Mouse (Mus musculus) yolk sac, embryonic 10.5 days (tissue): Measurements from ENCODE around the gene Epc2.
A peak's percentile ranks its signal among the peaks of the same experiment; 100 is the strongest.
"Not testable (repeated sequence)": the region's sequence is repeated elsewhere in the genome, so short reads cannot be mapped to it uniquely, and the experiment has no call there.

ENCODE experiments used
- DNase-seq: peaks from one replicate; pipeline ENCODE4 v3.0.0-alpha.2; 2017; ENCODE audit warnings: low spot score

The Epc2 gene

DNA sequence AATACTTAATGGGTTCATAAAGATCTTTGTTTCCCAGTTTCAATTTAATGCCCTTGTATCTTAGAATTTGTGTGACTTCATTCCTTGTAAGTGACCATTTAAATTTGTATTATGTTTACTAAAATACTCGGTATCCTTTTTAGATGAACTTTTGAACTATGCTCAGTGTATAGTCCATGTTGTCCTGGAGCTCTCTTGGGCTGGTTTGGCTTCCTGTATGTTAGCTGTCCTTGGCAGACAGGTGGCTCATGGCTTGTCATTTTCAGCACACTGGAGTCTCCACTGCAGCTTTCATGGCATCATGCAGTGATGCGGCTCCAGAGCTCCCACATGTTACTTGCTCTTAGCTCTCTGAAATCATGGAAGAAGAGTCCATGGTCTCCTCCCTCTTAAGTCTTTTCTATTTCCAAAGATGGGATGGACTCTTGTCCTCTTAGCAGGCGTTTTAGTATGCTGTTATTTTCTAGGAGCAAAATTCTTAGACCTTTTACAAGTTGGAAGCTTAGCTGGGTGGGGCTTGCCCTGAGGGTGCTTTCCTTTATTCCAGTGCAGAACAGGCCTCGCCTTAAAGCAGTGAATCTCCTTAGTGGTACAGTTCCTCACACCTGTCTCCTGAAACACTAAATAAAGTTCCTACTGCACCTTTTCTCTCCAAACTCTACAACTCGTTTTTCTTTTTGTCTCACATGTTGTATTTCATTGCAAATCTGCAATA is 20.5 kb downstream of the Epc2 start:
- DNase-seq: no peak

DNA sequence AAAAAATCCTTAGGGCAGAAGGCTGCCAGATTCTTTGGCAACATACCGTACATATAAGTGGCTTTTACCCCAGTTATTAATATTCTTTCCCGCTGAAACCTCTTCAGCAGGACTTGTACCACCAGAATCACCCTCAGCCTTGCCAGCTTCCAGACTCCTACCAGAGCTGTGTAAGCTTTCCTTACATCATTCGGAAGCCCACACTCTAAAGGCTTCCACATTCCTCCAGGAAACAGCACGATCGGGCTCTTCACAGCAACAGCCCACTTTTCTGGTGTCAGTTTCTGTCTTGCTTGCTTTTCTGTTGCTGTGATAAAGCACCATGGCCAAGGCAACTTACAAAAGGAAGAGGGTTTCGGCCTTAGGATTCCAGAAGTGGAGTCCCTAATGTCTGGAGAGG is 21.2 kb downstream of the Epc2 start:
- no peak for DNase-seq

DNA sequence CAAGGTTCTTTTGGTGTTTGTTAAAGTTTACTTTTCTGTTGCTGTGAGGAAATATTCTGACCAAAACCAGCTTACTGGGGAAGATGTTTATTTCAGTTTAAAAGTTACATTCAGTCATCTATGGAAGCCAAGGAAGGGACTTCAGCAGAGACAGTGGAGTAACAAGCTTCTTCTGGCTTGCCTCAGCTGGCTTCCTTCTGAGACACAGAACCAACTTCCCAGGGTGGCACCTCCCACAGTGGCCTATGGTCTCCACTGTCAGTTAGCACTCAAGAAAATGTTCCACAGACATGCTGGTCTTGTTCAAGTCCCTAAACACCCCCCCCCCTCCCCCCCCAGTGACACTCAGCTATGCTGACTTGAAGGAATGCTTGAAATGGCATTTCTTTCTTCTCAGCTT is 30.9 kb downstream of the Epc2 start:
- no peak for DNase-seq

DNA sequence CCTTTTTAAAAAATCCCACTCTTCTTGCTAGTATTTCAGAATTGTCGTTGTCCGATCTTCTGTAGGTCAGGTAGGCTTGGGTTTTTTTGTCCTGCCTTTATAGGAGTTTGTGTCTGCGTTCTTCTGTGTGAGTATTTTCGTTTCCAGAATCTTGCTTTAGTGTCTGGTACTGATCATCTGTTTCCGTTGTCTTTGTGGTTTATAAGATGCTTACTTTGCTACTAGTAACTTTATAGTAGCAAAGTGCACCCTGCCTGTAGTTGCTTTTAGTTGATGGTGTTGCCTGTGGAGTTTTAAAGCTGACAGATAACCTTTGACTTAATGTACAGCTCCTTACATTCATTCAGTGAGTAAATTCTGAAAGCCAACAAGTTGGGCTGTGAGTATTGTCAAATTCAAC is 32.1 kb downstream of the Epc2 start:
- no peak for DNase-seq

DNA sequence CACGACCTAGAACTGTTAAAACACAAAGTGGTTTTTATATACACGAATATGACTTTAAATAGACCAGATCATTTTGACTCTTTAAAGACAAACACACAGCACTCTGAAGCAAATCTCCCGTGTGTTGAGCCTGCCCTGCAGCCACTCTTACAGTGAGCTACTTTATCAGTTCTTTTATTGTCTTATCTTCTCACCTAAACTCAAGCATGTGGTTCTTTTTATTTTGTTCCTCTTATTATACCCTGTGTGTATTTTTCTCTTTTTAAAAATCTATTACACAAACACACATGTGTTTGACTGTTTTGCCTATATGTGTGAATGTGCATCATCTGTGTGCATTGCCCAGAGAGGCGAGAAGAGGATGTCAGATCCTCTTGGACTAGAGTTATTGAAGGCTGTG is 50.1 kb downstream of the Epc2 start:
- DNase-seq: no peak

DNA sequence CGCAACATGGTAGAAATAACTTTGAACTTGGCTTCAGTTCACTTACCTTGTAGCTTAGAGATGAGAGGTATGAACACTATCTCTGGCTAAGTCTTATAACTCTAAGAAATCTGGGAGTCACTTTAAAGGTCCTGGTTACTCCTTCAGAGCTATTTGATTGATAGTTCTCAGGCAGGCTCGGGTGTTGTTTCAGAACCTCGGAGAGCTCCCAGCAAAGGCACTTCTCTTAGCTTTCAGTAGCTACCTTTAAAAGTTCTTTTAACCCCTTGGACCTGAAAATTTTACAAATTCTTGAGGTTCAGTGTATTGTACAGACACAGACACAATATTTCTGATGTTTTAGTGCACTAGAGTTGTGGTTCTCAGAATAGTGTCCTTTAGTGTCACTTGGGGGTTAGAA is 52.3 kb downstream of the Epc2 start:
- DNase-seq: peak; percentile 49

DNA sequence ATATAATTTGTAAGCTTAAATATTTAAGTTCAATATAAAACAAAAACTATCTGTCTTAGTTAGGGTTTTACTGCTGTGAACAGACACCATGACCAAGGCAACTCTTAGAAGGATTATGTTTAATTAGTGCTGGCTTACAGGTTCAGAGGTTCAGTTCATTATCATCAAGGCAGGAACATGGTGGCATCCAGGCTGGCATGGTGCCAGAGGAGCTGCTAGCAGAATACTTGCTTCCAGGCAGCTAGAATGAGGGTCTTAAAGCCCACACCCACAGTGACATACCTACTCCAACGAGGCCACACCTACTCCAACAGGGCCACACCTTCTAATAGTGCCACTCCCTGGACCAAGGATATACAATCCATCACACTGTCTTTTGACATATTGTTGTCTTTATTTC is 53.9 kb downstream of the Epc2 start:
- DNase-seq: not testable (repeated sequence)

DNA sequence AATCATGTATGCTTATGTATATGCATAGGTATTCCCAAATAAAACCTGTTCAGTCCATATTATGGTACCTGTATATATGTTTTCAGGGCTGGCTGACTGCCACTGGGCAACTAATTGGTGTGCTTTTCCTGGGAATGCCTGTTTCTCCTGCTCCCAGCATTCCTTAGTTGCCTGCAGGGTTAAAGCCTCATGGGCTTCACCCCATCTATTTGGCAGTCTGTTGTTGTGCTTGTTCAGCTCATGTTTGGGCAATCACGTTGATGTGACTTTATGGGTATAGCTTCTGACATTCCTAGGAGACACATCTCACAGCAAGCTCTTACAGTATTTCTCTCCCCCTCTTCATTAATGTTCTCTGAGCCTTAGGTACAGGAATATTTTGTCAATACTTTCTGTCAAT is 59.5 kb downstream of the Epc2 start:
- DNase-seq: no peak

DNA sequence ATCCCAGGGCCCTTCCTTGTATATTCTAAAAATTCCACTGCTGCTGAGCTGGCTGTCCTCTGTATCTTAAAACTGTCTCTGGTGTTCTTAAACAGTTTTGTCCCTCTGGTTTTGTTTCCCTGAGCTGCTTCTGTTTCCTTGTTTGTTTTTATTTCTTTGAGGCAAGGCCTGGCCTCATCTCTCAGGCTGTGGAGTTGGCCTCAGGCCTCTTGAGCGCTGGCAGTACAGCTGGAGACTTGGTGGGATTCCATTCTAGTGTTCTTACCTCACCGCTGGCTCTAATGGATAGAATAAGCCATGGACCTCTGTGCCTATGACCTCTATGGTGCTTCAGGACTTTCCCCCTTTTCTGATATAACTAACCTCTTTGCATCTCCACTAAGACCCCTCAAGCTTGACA is 64.7 kb downstream of the Epc2 start:
- DNase-seq: no peak

DNA sequence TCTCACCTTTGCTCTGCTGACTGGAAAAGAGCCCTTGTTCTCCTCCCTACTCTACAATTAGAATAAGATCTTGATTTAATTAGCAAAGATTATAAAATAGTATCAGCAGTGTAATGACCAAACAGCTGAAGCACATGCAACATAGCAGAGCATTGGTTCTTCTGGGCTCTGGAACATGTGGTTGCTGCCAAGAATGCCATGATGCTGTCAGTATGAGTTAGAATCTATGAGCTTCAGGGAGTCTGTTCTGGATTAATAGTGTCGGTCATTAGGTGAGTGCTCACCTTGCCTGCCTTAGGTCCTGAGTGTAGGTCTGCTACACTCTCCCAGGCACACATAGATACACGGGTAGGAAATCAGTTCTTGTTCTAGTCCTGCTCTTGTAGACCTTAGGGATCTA is 69.1 kb downstream of the Epc2 start:
- DNase-seq: no peak

DNA sequence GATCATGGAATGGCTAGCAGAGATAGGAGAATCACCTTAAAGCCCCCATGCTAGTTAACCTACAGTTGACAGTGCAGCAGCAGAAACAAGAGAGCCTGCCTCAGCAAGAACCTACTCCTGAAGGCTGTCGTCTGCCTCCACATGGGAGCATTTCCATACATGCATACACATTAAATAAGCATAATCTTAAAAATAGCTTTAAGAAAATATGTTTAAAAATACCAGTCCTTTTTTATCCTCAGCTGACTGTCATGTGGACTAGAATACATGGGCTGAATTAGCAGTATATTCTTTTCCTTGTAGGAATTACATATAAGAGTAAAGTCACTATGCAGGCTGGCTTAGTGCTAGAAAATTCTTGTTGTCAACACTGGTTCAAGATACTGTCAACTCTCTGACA is 69.7 kb downstream of the Epc2 start:
- DNase-seq: no peak

DNA sequence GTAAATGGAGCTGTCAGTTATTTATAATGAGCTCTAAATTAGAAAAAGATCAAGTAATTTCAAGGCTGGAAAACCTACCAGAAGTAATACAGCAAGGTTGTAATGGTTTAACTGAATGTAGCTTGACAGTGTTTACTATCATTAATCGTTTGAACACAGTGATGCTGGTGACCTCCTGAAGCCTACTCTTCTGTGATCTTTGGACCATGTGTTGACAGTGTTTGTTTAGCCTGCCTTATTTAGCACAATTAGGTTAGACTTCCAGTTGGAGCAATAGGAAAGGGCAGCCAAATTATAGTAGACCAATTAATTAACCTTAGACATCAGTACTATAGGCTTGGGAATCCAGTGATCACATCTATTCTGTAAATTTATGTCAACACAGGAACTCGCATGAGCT is 70.3 kb downstream of the Epc2 start:
- no peak for DNase-seq

DNA sequence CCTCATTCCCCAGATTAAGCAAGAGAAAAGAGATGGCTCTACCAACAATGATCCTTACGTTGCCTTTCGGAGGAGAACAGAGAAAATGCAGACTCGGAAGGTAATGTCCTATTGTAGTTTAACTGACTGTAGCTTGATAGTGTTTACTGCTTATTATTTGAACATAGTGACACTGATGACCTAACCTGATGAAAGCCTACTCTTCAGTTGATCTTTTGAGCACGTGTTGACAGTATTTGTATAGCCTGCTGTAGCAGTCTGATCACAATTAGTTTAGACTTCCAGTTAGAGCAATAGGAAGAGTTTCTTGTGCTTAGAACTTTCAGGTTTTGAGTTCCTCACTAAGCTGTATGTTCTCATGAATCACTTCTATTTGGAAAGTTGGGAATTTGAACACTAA is 71.3 kb downstream of the Epc2 start:
- DNase-seq: no peak

DNA sequence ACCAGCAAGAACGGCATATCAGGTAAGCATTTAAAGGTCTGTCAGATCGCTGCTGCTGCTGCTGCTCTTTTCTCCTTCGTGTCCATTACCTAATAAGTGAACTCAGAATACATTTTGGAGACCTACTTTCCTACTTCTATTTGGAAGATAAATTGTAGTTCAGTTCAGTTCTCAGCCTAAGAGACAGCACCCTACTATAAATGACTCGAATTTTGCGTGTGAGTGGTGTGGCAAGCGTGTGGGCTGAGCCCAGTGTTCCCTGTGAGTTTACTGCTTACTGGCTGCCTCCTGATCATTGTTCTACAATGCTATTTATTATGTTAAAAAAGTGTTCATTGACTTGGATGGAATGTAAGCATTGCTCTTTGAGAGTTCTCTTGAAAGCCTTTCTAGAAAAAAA is 85.9 kb downstream of the Epc2 start:
- DNase-seq: no peak

DNA sequence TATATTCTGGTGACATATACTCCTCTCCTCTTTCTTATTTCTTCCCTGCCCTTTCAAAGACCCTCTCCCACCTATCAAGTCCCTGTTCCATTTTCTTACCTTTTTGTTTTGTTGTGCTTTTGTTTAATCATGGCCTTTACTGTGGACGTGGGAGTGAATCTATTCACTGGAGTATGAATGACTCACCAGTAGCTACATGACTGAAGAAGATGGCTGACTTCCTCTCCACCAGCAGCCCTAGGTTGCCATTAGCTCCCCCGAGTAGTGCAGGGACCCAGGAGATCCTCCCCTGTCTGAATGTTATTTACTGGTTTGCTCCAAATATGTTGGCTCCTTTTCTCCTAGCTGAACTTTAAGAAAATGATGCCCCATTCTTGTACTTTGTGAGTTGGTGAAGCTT is 86.8 kb downstream of the Epc2 start:
- DNase-seq: no peak

DNA sequence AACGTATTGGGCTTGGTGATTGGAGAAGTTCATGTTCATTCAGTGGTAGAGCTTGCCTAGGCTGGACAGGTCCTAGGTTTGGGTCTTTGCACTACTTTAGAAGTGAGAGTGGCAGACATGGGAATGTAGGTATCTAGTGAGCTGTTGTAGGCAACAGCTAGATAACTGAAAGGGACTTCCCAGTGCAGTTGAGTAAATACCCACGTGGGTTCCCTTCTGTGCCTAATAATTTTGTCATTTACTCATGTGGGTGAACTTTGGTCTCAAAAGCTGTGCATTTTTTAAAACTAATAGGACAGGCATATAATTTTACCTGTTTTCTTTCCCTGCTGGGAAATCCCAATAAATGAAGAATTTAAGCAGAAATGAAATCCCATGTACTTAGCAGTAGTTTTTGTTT is 88.5 kb downstream of the Epc2 start:
- no peak for DNase-seq

DNA sequence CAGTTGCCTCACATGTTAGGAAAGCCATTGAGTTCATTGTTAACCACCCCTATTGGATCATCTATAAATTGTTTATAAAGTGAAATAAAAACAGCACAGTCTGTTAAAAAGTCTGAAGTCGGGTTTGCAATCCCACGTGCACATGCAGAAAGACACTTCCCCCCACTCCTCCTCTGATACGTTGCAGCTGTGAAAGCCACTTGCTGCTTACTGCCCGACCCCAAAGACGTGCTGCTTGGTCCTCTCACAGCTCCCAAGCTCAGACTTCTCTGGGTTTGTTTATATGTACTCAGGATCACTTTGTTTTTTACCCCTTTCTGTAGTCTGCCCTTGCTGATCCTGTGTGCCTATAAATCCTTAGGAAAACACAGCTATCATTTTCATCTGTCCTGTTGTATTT is 96.5 kb downstream of the Epc2 start:
- DNase-seq: no peak

DNA sequence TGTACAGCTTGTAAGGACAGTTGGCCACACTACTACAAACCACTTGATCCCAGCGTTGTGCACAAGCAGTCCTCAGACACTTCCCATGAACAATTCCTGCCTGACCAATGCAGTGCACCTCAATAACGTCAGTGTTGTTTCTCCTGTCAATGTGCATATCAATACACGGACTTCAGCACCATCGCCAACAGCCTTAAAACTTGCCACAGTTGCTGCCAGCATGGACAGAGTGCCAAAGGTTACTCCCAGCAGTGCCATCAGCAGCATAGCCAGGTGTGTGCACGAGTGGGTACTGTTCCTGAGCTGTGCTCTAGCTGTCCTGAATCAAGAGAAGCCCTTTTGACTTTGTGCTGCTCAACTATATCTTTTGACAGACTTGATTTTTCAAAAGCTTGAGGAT is 97.2 kb downstream of the Epc2 start:
- DNase-seq: no peak

DNA sequence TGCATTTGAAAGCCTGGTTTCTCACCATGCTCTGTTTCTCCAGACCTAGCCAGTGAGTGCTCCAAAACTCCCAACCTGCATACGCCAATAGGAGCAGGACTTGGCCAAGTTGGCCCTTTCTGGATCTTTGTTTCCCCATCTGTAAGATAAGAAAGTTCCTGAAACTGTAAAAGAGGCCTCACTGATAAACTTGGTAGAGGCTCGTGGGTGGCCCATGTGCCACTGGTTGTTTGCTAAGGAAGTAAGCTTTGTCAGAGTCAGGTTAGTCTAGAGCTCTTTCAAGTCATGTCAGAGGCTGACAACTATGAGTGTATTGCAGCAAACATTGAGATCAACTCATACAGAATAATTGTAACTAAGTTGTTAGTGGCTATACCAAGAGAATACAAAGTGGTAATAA is 101.8 kb downstream of the Epc2 start:
- no peak for DNase-seq

DNA sequence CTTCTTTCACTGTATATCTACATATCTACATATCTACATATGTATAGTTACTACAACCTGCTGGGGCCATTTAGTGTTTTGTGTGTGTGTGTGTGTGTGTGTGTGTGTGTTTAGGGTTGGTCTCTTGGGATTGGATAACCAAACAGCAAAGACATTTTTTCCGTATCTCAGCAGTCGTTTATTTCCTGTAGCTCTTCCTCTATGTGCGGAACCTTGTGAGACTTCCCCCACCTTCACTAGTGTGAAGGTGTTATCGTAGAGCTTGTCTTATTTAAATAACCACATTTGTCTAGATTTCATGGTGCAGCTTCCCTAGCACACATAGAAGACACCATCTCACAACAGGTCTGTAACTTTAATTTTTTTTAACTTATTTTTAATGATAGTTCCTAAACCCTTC is 106.1 kb downstream of the Epc2 start:
- DNase-seq: no peak

DNA sequence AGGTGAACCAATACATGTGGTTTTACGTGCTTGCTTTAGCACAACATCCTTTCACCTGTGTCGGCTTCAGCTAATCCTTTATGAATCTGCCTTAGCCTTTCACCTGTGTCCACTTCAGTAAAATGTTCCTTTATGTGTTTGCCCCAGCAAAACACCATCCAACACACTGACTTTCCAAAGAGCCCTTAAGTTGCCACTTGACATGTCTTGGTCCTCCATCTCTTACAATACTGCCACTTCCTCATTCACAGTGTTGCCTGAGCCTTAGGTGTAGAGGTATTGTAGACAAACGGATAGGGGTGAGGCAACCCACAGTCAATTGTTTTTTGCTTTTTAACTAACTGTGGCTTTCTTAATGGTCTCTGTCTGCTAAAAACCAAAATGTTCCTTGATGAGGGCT is 107.1 kb downstream of the Epc2 start:
- no peak for DNase-seq

DNA sequence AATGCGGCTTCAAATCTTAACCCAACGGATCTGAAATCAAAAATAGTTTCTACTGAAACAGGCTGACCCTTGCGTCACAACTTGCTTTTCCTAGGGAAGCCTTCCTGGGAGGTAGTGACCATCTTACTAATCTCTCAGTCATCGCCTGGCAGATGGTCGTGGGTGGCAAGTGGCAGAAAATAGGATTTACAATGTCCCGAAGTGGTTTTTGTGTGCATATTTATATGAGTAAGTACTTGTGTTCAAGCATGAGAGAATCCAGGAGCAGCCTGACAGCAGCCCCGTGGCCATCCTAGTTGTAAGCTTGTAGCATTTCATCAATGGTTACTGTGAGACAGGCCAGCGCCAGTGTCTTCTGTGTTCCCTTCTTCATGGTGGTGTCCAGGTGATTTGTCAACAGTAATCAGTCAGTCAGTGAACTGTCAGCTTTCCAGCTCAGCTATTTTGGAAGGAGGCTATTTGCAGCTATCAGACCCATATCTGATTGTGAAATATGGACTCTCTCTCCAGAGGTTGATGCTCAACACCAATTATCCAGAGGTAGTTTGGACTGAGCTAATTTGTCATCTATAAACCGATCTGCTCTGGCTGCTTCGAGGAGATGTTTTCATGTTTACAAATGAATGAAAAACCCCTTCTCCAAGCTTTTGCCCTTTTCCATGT is 111.5 kb downstream of the Epc2 start:
- DNase-seq: peak; percentile 60

DNA sequence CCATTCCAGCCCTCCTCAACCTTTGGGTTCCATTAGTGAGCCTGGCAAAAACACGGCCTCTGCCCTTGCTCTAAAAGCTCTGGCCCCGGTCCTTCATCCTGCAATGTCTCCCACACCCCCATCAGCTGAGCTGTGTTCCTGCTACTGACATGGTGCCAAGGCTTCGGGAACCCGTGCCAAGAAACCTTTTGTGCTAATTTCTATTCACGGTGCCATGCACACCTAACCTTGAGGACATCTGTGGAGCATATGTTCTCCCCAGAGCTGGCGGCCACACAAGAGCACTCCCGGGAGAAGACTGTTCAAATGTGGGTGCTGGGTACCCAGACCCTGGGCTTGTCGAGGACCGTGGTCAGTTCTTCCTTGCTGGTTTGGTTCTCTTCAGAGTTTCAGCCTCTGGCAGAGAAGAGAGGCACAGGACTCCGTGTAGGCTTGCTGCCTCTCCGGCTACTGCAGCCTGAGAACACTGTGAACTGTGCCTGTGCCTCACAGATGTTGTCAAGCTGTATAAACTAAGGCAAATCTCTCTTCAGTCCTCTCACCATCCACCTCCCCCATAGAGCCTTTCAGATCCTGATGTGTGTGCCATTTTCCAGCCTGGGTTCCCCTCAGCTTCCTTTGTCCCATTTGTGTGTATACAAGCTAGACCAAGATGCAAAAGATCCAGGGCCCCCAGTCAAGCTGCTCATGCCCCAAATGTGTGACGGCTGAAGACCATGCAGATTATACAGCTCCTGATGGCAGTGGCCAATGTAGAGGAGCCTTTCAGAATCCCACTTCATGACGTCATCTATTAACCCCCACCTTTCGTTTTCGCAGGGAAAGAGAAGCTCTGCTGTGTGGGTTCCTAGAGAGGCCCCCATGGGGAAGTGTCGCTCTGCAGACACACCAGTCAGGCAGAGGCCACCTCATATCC is 118.8 kb downstream of the Epc2 start:
- DNase-seq: no peak
